Mouse (Mus musculus) lung, adult 2 months (tissue): ENCODE results near the gene Tmem121. TPM values are rescaled to one million over a fixed set of nuclear protein-coding genes. Genes with fewer than 3 reads are reported as not detected.

Source experiments
- DNase-seq: peaks from one replicate; pipeline ENCODE4 v3.0.0; 2022
- H3K4me1 ChIP-seq: fragments of 200-500 bp; 2 replicates; pipeline ENCODE4 v1.6.1; 2011; ENCODE audit warnings: low read length; ENCODE audit not compliant: control insufficient read depth, insufficient read depth
- H3K4me3 ChIP-seq: fragments of 200-500 bp; replicated peaks from 2 replicates; pipeline ENCODE3; 2011; ENCODE audit warnings: low read depth, mild to moderate bottlenecking, control low read depth, low read length; ENCODE audit errors: extremely low read depth
- CTCF ChIP-seq: fragments of 200-500 bp; IDR thresholded peaks from 2 replicates; pipeline ENCODE4 v1.5.1; 2011; ENCODE audit warnings: mild to moderate bottlenecking, low read length, control low read depth; ENCODE audit not compliant: insufficient read depth
- POLR2A ChIP-seq: fragments of 200-500 bp; IDR thresholded peaks from 2 replicates; pipeline ENCODE4 v1.6.1; 2011; ENCODE audit warnings: low read depth, mild to moderate bottlenecking, control low read depth, low read length, borderline replicate concordance; ENCODE audit errors: extremely low read depth
- WGBS: fragments of 180-500 bp; shearing (Covaris S2); methylation state at CpG from one replicate; pipeline ENCODE4 v1.1.7; 2018; 5-methylcytosine and 5-hydroxymethylcytosine counted together
- polyA plus RNA-seq: library from polyadenylated mRNA; depleted of rRNA; stranded (reverse); fragments of >200 nt; gene quantifications from 2 replicates; pipeline ENCODE4 v1.2.3, GENCODE M21; 2012; rRNA removed

The Tmem121 gene
- 0.52 and 0.60 TPM in 2 replicates for polyA plus RNA-seq

DNA sequence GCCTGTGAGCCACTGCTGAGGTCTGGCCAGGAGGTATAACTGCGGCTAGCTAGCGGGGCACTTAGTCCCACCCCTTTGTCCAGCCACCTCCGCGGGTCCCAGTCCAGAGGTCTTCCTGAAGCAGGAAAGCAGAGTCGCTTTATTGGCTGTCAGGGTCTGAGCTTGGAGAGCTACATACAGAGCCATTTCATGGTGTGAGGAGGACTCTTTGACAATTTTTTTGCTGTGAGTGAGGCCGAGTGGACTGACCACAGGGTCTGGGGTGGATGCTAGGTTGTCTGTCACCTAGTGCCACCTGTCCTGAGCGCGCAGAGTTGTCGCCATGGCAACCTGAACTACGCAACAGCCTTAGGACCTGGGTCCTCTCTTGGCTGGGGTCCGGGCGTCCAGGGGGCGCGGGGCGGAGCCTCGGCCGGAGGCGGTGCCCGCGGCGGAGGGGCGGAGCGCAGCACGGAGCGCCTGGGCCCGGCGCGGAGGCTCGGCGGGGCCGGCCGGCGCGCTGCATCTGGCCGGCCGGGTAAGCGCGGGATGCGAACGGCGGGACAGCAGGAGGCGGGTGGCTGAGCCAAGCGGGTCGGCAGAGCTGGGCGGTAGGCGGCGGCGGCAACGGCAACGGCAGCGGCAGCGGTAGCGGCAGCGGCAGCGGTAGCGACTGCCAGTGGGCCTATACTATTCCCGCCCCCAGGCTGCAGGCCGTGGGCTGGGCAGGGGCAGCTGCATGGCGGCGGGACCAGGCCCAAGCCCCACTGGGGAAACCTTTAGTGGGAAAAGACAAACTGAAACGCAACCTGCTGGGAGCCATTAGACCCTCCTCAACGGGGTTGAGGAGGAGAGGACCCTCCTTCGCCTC is at the start of gene Tmem121:
Tmem121 (plus strand) TSS at position 489 of the 850 bp plus-strand sequence.
- WGBS = 4% methylated on average over 62 of the region's 63 CpGs
- peaks cover 3% of the 10 kb centered on the region; the same call in 1 of the 2 replicates for H3K4me1 ChIP-seq
- no peak within 1 kb of the TSS for H3K4me3 ChIP-seq
- DNase-seq = no peak
- TF ChIP-seq CTCF = no peak
- TF ChIP-seq POLR2A = no peak

DNA sequence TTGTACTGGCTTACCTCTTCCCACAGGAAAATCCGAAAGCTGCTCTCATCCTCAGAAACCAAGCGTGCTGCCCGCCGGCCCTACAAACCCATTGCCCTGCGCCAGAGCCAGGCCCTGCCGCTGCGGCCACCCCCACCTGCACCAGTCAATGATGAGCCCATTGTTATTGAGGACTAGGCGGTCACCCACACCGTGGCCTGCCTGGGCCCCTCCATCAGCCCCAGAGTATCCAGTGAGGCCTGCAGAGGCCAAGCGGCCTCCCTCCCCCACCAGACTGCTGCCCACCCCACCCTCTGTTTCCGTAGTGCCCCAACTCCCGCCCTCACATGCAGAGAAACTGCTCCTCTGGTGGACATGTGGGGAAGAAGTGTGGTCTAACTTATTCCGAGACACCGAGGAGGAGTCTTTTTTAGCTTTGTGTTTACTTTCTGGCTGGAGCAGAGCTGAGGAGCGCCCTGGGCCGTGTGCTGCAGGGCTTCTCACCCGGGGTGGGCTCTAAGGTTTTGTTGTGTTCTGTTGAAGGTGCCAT is 49.2 kb upstream of the Tmem121 start:
- WGBS = 75% methylated on average over 17 of the region's 17 CpGs
- TF ChIP-seq POLR2A (no peak), CTCF (no peak)

DNA sequence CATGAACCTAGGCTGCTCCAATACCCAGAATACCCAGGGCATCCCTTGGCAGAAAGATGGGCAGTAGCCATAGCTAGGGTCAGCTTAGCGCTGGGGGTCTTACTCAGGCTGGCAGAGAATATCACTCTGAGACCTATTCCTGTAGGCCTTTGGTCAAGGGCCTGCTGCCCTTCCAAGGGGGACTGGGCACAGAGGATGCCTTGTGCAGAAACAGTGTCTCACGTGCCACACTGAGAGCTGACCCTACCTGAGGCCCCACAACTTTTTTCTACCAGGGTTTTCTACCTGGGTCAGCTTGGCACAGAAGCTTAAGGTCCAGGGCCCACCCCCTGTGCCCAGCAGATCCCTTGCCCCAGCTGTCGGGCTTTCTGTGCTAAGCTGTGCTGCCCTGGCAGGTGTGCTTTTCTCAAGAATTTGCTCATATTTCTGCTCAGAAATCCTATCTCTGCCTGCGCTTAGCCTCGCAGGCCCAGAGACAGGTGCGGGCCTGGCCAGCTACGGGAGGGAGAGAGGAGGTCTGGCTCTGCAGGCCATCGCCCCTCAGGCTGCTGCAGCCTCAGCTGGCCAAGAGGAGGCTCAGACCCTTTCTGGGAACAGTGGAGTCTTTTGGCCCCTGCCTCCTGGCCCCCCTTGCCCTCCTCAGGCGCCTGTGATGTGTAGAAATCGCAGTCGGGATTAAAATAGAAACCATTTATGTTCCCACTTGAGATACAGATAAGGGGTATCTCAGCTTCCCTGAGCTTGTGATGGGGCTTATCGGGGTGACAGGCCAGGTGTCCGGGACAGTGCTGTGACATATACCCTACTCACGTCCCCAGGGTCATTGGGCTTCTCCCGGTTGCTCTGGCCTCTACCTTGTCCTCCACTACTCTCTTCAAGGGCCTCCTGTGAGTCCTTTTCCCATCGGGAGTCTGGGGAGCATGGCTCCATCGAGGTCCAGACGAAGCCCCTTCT is 48.2 kb upstream of the Tmem121 start:
- Histone ChIP-seq H3K4me1 (peaks cover 24% of the 10 kb centered on the region), H3K4me3 (no peak overlapping the region)
- 75% methylated on average over 18 of the region's 18 CpGs for WGBS
- TF ChIP-seq POLR2A = no peak
- TF ChIP-seq CTCF = no peak
- no peak for DNase-seq

More for the DNA sequence above, 49.2 kb upstream of the Tmem121 start:
- H3K4me3 ChIP-seq = no peak overlapping the region
- peaks cover 34% of the 10 kb centered on the region for H3K4me1 ChIP-seq
- no peak for DNase-seq

DNA sequence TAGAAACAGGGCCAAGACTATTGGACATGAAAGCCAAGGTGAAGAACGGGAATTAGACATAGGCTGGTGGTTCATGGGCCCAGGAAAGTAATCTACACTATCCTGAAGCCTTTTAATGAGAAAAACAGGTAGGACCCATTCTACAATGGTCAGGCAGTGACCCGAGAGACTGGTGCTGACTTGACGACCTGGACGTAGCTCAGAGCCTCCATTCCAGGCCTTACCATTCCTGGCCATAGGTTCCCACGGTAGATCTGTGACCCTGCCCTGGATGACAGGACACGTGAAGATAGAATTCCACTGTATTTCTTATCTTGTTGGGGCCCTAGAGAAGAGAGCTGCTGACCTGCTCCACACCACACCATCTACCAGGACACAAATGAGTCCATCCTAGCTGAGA is 47.4 kb upstream of the Tmem121 start:
- no peak for DNase-seq
- no peak overlapping the region for H3K4me3 ChIP-seq
- H3K4me1 ChIP-seq = peaks cover 19% of the 10 kb centered on the region
- TF ChIP-seq CTCF = no peak
- TF ChIP-seq POLR2A = no peak
- WGBS = 79% methylated on average over 6 of the region's 6 CpGs

DNA sequence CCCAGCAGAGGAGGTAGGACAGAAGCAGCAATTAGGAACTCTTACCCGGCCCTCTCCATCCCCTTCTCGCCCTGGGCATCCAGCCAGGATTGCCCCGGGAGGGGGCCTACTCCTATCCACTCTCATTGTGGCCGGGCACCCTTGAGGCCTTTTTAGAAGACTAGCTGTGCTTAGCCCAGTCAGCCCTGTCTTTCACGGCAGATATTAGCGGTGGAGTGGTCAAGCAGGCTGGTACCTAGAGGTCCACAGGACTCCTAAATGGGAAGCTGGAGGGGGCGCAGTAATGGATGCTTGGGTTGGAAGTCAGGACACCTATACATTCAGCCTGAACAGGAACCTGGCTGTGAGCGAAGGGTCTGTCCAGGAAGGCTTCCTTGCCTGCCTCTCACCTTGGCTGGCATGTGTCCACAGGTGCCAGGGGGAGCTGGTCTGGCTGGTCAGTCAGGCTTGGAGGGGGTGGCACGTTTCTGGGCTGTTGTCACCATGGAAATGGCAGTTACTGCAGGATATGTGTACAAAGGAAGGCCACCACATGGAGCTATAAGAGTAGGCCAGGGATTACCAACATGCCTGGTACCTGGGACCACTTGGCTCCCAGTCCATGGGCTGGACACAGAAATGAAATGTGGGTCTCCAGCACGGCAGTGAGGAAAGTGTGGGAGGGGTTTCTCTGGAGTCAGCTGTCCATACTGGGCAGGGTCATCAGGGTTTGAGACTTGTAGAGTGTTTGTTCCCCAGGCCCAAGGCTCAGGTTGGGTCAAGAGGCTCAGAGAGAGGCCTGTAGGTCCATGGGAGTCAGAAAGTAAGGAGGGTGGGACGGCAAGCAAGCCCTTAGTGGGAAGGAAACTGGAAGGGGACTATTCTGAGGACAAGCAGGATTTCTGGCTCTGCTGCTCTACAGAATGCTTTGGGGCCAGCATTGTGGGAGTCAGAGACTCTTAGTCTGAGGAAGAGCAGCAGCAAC is 46.5 kb upstream of the Tmem121 start:
- WGBS = 54% methylated on average over 11 of the region's 11 CpGs
- Histone ChIP-seq H3K4me3 (no peak overlapping the region), H3K4me1 (peaks cover 19% of the 10 kb centered on the region)
- no peak for TF ChIP-seq CTCF
- TF ChIP-seq POLR2A = 0 out of 2 replicates have a peak, but pooled peaks have one; percentile 21
- peak; percentile 79 for DNase-seq

DNA sequence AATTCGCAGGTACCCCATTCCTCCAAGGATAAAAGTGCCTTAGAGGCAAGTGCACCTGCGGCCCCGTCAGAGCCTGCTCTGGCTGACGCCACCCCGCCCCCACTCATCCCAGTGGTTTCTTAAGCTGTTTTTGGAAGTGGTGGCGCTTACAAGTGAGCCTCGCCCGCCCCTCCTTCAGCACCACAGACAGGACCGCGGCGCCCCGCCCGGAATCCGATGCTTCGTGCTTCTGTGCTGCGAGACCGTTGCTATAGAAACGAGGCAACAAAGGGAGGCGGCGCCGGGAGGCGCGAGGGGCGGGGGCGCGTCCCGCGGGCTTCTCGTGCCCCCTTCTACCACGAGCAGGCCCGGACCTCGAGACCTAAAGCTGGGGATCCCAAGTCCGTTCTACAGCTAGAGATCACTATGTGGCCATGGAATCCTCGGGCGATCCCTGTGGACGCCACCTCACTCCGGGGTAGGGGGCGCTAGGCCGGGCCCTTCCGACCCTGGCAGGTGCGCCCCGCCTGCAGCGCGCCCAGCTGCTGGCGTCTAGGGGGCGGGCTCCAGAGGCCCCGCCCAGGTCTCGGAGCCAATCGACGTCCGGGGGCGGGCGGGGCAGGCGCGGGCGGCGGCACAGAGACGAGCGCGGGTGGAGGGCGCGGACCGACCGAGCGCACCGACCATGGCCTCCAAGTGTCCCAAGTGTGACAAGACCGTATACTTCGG is 45.7 kb upstream of the Tmem121 start, which contains the start of gene Crip2:
Crip2 (plus strand) TSS at position 329 of the 708 bp plus-strand sequence.
- TF ChIP-seq CTCF = no peak
- TF ChIP-seq POLR2A = peak; percentile 96
- Histone ChIP-seq H3K4me1 (peaks cover 21% of the 10 kb centered on the region), H3K4me3 (peak within 1 kb of the TSS; percentile 87)
- peak; percentile 94 for DNase-seq
- WGBS = 1% methylated on average over 67 of the region's 68 CpGs

DNA sequence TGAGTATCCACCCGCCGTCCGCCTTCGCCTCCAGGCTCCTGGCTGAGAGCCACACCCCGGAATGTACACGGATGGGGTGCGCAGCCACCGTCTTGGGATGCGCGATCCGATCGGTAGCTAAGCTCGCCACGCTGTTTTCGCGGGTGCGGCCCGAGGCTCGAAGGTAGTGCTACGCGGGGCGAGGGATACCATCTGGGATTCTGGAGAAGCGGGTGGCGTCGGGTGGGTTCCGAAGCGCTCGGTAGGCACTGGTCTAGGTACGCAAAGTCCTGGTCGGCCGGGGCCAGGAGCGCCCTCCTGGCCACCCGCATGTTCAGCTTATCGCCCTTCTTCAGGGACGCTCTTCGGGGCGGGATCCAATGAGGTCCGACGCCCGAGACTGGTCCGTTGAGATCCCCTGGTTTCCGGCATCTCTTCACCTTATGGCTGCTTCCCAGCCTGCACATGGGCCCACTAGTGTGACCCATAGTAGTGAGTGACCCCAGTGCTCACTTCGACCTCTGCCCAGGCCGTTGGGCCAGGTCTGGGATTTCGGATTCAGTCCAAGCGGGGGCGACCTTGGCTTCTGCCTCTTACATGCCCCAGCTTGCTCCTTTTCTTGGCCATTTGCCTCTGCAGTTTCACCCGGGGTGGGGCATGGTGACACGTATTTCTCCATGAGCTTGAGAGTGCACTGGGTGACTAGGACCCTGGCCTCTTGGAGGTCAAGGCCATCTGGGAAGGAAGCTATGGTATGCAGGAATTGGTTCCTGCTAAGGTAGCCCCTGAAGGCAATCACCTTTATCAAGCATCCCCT is 44.9 kb upstream of the Tmem121 start:
- TF ChIP-seq CTCF (no peak), POLR2A (no peak; the same call in 1 of the 2 replicates)
- peak; percentile 68 for DNase-seq
- Histone ChIP-seq H3K4me1 (peaks cover 25% of the 10 kb centered on the region), H3K4me3 (peak overlapping the region; percentile 78)
- WGBS = 2% methylated on average over 49 of the region's 49 CpGs
